Mouse (Mus musculus) midbrain, embryonic 14.5 days (tissue): ENCODE measurements around the gene Nupr1. TPM values are rescaled to one million over a fixed set of nuclear protein-coding genes. Genes with fewer than 3 reads are reported as not detected.
"Not testable (repeated sequence)": the region's sequence is repeated elsewhere in the genome, so short reads cannot be mapped to it uniquely, and the experiment has no call there.

Source experiments
- ATAC-seq: fragments of 200-750 bp; cut with Nextera tagmentation; 2 replicates; pipeline ENCODE4 v1.8.0; 2017; ENCODE audit warnings: moderate number of reproducible peaks, moderate library complexity; ENCODE audit not compliant: low FRiP score, low TSS enrichment
- DNase-seq: peaks from one replicate; pipeline ENCODE4 v3.0.0-alpha.2; 2015
- H3K27ac ChIP-seq: fragments of 300-500 bp; sonication (generic); replicated peaks from 2 replicates; pipeline ENCODE4 v1.5.1; 2014; ENCODE audit warnings: mild to moderate bottlenecking, low read depth, low read length, moderate library complexity
- H3K27me3 ChIP-seq: fragments of 300-500 bp; sonication (generic); 2 replicates; pipeline ENCODE4 v1.6.1; 2014; ENCODE audit warnings: low read length, control low read depth, mixed read lengths; ENCODE audit not compliant: control insufficient read depth, insufficient read depth
- H3K36me3 ChIP-seq: fragments of 300-500 bp; sonication (generic); 2 replicates; pipeline ENCODE4 v1.6.1; 2014; ENCODE audit warnings: low read length, control low read depth; ENCODE audit not compliant: control insufficient read depth, insufficient read depth
- H3K4me1 ChIP-seq: fragments of 300-500 bp; sonication (generic); 2 replicates; pipeline ENCODE4 v1.6.1; 2014; ENCODE audit warnings: mild to moderate bottlenecking, antibody characterized with exemption, low read length, control low read depth; ENCODE audit not compliant: control insufficient read depth, insufficient read depth
- H3K4me2 ChIP-seq: fragments of 300-500 bp; sonication (generic); 2 replicates; pipeline ENCODE4 v1.6.1; 2014; ENCODE audit warnings: mild to moderate bottlenecking, low read length, moderate library complexity
- H3K4me3 ChIP-seq: fragments of 300-500 bp; sonication (generic); replicated peaks from 2 replicates; pipeline ENCODE4 v1.5.1; 2014; ENCODE audit warnings: low read depth, low read length
- H3K9ac ChIP-seq: fragments of 300-500 bp; sonication (generic); replicated peaks from 2 replicates; pipeline ENCODE4 v1.6.1; 2014; ENCODE audit warnings: mild to moderate bottlenecking, low read length, moderate library complexity
- H3K9me3 ChIP-seq: fragments of 300-500 bp; sonication (generic); 2 replicates; pipeline ENCODE4 v1.6.1; 2016; ENCODE audit warnings: low read length, control low read depth, mixed read lengths; ENCODE audit not compliant: control insufficient read depth
- WGBS: fragments of 180-500 bp; shearing (Covaris S2); extraction: QIAGEN DNeasy Blood & Tissue Kit; methylation state at CpG from one replicate; pipeline ENCODE4 v1.1.7; 2014; 5-methylcytosine and 5-hydroxymethylcytosine counted together
- polyA plus RNA-seq: library from polyadenylated mRNA; unstranded; fragments of >200 nt; fragmentation: Nextera tagmentation; extraction: Ambion mirVana; gene quantifications from 2 replicates; pipeline ENCODE4 v1.2.1, GENCODE M21; 2014

Gene Nupr1
- polyA plus RNA-seq, 1 experiment from 2014 or later, result 5.8 TPM

GRCm38 (mm10) chr7:126649231-126650051 is 18.8 kb upstream of the Nupr1 start, which contains the start of gene Sgf29:
Gene Sgf29 (plus strand): TSS chr7:126649309.
- Histone ChIP-seq H3K4me2 (peak within 1 kb of the TSS; percentile 74), H3K9ac (peak within 1 kb of the TSS; percentile 68), H3K4me1 (peaks cover 5% of the 10 kb centered on the region; the same call in 1 of the 2 replicates), H3K27me3 (no peaks in the 10 kb centered on the region), H3K9me3 (no peaks in the 10 kb centered on the region), H3K4me3 (peak within 1 kb of the TSS; percentile 62), H3K36me3 (no peaks in the 10 kb centered on the region), H3K27ac (peak within 1 kb of the TSS; percentile 93)
- ATAC-seq (peak; percentile 98), DNase-seq (peak; percentile 97)
- 1% methylated on average over 57 of the region's 57 CpGs for WGBS

GRCm38 (mm10) chr7:126648486-126648885 is 17.8 kb upstream of the Nupr1 start:
- DNase-seq (peak; percentile 15), ATAC-seq (no peak)
- no peaks in the 10 kb centered on the region for H3K36me3 ChIP-seq
- no peaks in the 10 kb centered on the region for H3K27me3 ChIP-seq
- peak overlapping the region; percentile 62 for H3K4me3 ChIP-seq
- WGBS, result 84% methylated on average over 4 of the region's 4 CpGs
- H3K9ac ChIP-seq, result peak overlapping the region; percentile 68; the same call in 1 of the 2 replicates
- H3K9me3 ChIP-seq, result no peaks in the 10 kb centered on the region
- no peak overlapping the region; the same call in 1 of the 2 replicates for H3K27ac ChIP-seq
- H3K4me1 ChIP-seq, result peaks cover 5% of the 10 kb centered on the region; the same call in 1 of the 2 replicates
- peak overlapping the region; percentile 74 for H3K4me2 ChIP-seq

- no peak overlapping the region for H3K4me2 ChIP-seq
- WGBS, result 77% methylated on average over 5 of the region's 5 CpGs
- H3K27me3 ChIP-seq, result no peaks in the 10 kb centered on the region
- H3K27ac ChIP-seq, result no peak overlapping the region
- H3K9ac ChIP-seq, result no peak overlapping the region
- H3K4me3 ChIP-seq, result no peak overlapping the region
- ATAC-seq (no peak), DNase-seq (no peak)
- H3K4me1 ChIP-seq, result peaks cover 5% of the 10 kb centered on the region; the same call in 1 of the 2 replicates
- no peaks in the 10 kb centered on the region for H3K36me3 ChIP-seq
- H3K9me3 ChIP-seq, result no peaks in the 10 kb centered on the region
These were observed 15.0 kb upstream of the Nupr1 start for GRCm38 (mm10) chr7:126645708-126646107.

- no peak overlapping the region for H3K4me2 ChIP-seq
- peaks cover 1% of the 10 kb centered on the region; the same call in 1 of the 2 replicates for H3K4me1 ChIP-seq
- H3K4me3 ChIP-seq, result no peak overlapping the region
- no peak for DNase-seq
- no peak overlapping the region for H3K9ac ChIP-seq
- ATAC-seq, result no peak
- no peaks in the 10 kb centered on the region for H3K9me3 ChIP-seq
- no peak overlapping the region for H3K27ac ChIP-seq
- H3K27me3 ChIP-seq, result no peaks in the 10 kb centered on the region
- no peaks in the 10 kb centered on the region for H3K36me3 ChIP-seq
These were observed 14.3 kb upstream of the Nupr1 start for GRCm38 (mm10) chr7:126644914-126645313.

GRCm38 (mm10) chr7:126644345-126644744 is 13.7 kb upstream of the Nupr1 start:
- Histone ChIP-seq H3K27ac (no peak overlapping the region), H3K4me3 (no peak overlapping the region), H3K36me3 (no peaks in the 10 kb centered on the region), H3K27me3 (no peaks in the 10 kb centered on the region), H3K4me1 (no peaks in the 10 kb centered on the region), H3K9me3 (no peaks in the 10 kb centered on the region), H3K9ac (no peak overlapping the region), H3K4me2 (no peak overlapping the region)
- 82% methylated on average over 3 of the region's 3 CpGs for WGBS
- ATAC-seq (no peak), DNase-seq (no peak)

- H3K4me3 ChIP-seq, H3K9ac ChIP-seq, H3K4me1 ChIP-seq, H3K4me2 ChIP-seq, ATAC-seq, H3K36me3 ChIP-seq, H3K27ac ChIP-seq, H3K9me3 ChIP-seq, H3K27me3 ChIP-seq: not testable (repeated sequence)
- DNase-seq, result peak; percentile 67
- WGBS, result 77% methylated on average over 3 of the region's 3 CpGs
These were observed 12.6 kb upstream of the Nupr1 start for GRCm38 (mm10) chr7:126643244-126643617.

- WGBS, result 82% methylated on average over 5 of the region's 5 CpGs
- Histone ChIP-seq H3K4me3 (no peak overlapping the region), H3K4me2 (no peak overlapping the region), H3K4me1 (no peaks in the 10 kb centered on the region), H3K9ac (no peak overlapping the region), H3K9me3 (no peaks in the 10 kb centered on the region), H3K27ac (no peak overlapping the region), H3K36me3 (no peaks in the 10 kb centered on the region), H3K27me3 (no peaks in the 10 kb centered on the region)
- DNase-seq (no peak), ATAC-seq (no peak)
These were observed 12.0 kb upstream of the Nupr1 start for GRCm38 (mm10) chr7:126642545-126643243.

GRCm38 (mm10) chr7:126636733-126637520 is 6.3 kb upstream of the Nupr1 start:
- Histone ChIP-seq H3K9me3 (no peaks in the 10 kb centered on the region), H3K4me3 (no peak overlapping the region), H3K27ac (no peak overlapping the region), H3K4me2 (no peak overlapping the region), H3K9ac (no peak overlapping the region), H3K4me1 (no peaks in the 10 kb centered on the region), H3K36me3 (no peaks in the 10 kb centered on the region), H3K27me3 (no peaks in the 10 kb centered on the region)
- 17% methylated on average over 4 of the region's 4 CpGs for WGBS
- DNase-seq (peak; percentile 66), ATAC-seq (no peak)
